Mouse (Mus musculus) cerebellum, postnatal 4 days (tissue): ENCODE data around the gene Nckipsd.

Experiments
- DNase-seq, 2 experiments: peaks; one replicate each; pipeline ENCODE4 v3.0.0; 2022; ENCODE audit warnings: low spot score in 2 of 2, mixed read lengths in 1 of 2

Gene Nckipsd

GRCm38 (mm10) chr9:108808163-108808665 is at the start of gene Nckipsd:
TSS of gene Nckipsd (plus strand) at chr9:108808368.
- DNase-seq: peak; percentile 97 to 99

- DNase-seq: no peak
Observed at GRCm38 (mm10) chr9:108759121-108759520, 49.0 kb upstream of the Nckipsd start.

GRCm38 (mm10) chr9:108759805-108760204 is 48.4 kb upstream of the Nckipsd start:
- DNase-seq: peak in 1 of 2 experiments; percentile 37

- DNase-seq: no peak
Observed at GRCm38 (mm10) chr9:108761561-108761960, 46.6 kb upstream of the Nckipsd start.

GRCm38 (mm10) chr9:108764971-108765370 is 43.2 kb upstream of the Nckipsd start:
- DNase-seq: no peak

GRCm38 (mm10) chr9:108776614-108777013 is 31.6 kb upstream of the Nckipsd start:
- no peak for DNase-seq

GRCm38 (mm10) chr9:108777276-108777675 is 30.9 kb upstream of the Nckipsd start:
- DNase-seq: no peak

- DNase-seq: no peak
Observed at GRCm38 (mm10) chr9:108780959-108781358, 27.2 kb upstream of the Nckipsd start.

GRCm38 (mm10) chr9:108781891-108782290 is 26.3 kb upstream of the Nckipsd start:
- DNase-seq: no peak

GRCm38 (mm10) chr9:108782836-108783547 is 25.2 kb upstream of the Nckipsd start:
- no peak for DNase-seq

- DNase-seq: peak; percentile 98
Observed at GRCm38 (mm10) chr9:108783548-108784463, 24.4 kb upstream of the Nckipsd start, which contains the start of gene Ip6k2. TSS of gene Ip6k2 (plus strand) at chr9:108783796.

- no peak for DNase-seq
Observed at GRCm38 (mm10) chr9:108785416-108785815, 22.8 kb upstream of the Nckipsd start.

GRCm38 (mm10) chr9:108786494-108786893 is 21.7 kb upstream of the Nckipsd start:
- no peak for DNase-seq

- no peak for DNase-seq
Observed at GRCm38 (mm10) chr9:108787080-108787479, 21.1 kb upstream of the Nckipsd start.

- no peak for DNase-seq
Observed at GRCm38 (mm10) chr9:108788713-108789112, 19.5 kb upstream of the Nckipsd start.

GRCm38 (mm10) chr9:108792307-108792706 is 15.9 kb upstream of the Nckipsd start:
- DNase-seq: no peak

- no peak for DNase-seq
Observed at GRCm38 (mm10) chr9:108792730-108793129, 15.4 kb upstream of the Nckipsd start.

- no peak for DNase-seq
Observed at GRCm38 (mm10) chr9:108795281-108795680, 12.9 kb upstream of the Nckipsd start.

- DNase-seq: no peak
Observed at GRCm38 (mm10) chr9:108795762-108796161, 12.4 kb upstream of the Nckipsd start.

GRCm38 (mm10) chr9:108796351-108796981 is 11.7 kb upstream of the Nckipsd start:
- no peak for DNase-seq

GRCm38 (mm10) chr9:108797477-108797876 is 10.7 kb upstream of the Nckipsd start:
- DNase-seq: no peak

- DNase-seq: no peak
Observed at GRCm38 (mm10) chr9:108798508-108799075, 9.6 kb upstream of the Nckipsd start.
